Mouse (Mus musculus) frontal cortex, adult 2 months (tissue): ENCODE measurements around the gene Tex48. TPM values are rescaled to one million over a fixed set of nuclear protein-coding genes. Genes with fewer than 3 reads are reported as not detected.

ENCODE experiments used
- DNase-seq, 2 experiments: peaks; one replicate each; pipeline ENCODE4 v3.0.0; 2022; ENCODE audit warnings: low spot score in 1 of 2; ENCODE audit errors: extremely low spot score in 1 of 2
- polyA plus RNA-seq: library from polyadenylated mRNA; depleted of rRNA; stranded (reverse); fragments of >200 nt; gene quantifications from 2 replicates; pipeline ENCODE4 v1.2.3, GENCODE M21; 2012

Tex48 gene
- polyA plus RNA-seq, 1 experiment, result not detected

DNA sequence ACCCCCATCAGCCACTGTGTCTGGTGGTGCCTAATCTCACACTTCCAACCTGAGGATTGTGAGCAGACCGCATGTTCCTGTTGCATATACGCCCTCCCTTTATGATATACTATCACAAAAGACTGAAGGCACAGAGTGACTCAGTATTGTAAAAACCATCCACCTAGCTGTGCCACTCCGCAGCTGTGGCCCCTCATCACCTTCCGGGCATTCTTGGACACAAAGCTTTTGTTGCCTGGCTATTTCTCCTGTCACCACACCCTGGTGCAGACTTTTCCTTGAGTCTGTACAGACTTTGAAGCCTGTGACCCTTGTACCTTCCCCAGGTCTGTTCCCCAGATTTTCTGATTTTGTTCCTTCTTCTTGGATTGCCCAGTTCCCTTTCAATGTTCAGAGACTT, 26.2 kb downstream of the Tex48 start:
- DNase-seq, result no peak

DNA sequence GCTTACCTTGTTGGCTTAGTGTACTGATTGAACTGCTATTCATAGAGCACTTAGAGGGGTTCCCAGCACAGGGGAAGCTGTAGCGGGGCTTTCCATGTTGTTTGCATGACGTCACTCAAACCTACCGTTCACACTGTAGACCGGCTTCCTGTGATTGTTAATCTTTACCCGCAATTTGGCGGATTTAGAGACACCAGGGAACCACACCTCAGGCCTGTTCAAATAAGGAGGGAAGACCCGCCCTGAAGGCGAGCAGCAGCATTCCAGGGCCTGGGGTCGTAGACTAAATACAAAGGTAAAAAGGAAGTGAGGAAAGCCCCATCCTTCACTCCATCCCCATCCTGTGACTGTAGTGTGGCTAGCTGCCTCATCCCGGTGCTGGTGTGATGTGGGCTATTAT, 27.0 kb downstream of the Tex48 start:
- DNase-seq, result no peak

DNA sequence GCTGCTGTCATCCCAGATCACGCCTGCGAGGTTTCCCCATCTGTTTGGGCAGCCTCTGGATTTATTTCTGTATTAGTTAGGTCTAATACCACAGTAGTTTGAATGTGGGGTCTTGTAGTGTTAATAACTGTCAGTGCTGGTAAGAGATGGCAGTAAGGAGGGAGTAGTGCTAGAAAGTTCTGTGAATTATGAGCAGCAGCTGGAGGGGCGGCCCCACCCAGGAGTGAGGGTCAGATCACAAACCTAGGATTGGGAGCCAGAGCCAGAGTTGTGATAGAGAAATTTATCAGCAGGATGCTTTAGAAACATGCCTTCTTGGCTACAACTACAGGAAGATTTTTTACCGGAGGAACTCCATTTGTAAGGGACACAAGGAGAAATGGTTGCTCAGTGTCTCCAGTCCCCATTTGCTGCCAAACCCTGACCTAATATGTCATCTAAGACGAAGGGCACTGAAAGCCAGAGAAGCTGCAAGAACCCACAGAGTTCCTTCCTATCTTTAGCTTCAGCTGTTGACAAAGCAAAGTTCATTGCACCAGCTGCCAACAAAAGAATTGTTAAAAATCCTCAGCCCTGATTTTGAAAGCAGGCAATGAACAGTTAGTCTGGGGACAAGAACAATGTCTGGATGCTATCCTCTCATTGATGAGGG, 27.6 kb downstream of the Tex48 start:
- DNase-seq, result no peak

DNA sequence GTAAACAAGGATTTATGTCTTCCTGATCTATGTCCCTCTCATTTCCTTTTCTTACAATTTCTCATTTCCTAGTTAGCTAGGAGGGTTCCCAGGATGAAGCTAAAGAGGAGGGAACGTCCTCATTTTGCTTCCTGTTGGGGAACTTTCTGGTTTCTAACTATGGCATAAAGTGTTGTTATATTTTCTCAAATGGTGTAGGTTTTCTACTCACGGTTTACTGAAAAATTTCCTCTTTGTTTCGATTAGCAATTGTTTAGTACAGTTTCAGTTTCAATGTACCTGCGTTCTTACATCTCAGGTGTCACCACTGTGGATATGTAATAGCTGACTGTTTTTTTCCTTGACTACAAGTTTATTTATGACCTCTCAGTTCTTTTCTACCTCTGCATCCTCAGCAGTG, 31.7 kb downstream of the Tex48 start:
- no peak for DNase-seq

DNA sequence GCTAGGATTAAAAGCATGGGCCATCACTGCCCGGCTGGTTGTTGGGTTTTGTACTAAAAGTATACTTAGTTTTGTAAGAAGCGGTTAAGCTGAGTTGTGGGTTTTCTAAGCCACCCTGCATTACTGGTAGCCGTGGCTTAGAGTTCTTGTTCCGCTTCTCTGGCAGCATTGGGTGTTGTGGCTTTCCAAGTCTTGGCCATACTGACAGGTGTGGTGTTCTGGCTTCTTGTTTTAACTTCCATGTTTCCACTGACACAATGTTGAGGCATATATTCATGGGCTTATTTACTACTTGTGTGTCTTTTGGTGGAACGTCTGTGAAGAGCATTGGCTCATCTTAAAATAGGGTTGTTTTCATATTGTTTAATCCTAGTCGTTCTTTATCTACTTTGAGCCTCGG, 32.2 kb downstream of the Tex48 start:
- no peak for DNase-seq

DNA sequence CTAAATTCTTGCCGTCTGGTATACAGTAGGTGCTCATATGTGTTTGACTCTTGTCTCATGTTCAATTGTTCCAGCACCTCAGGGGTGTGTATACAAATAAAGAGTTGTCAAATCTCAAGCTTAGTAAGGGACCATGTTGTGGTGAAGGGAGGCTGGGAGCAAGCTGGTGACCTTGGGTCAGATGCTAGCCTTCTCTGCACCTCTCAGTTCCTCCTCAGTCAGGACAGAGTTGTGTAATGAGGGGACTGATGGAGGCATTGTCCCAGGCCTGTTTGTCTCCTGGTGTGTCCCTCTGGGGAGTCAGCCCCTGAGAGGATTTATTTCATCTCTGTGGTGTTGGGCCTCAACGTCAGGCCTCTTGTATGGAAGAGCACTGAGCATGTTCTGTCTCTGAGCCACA, 36.0 kb downstream of the Tex48 start:
- no peak for DNase-seq

DNA sequence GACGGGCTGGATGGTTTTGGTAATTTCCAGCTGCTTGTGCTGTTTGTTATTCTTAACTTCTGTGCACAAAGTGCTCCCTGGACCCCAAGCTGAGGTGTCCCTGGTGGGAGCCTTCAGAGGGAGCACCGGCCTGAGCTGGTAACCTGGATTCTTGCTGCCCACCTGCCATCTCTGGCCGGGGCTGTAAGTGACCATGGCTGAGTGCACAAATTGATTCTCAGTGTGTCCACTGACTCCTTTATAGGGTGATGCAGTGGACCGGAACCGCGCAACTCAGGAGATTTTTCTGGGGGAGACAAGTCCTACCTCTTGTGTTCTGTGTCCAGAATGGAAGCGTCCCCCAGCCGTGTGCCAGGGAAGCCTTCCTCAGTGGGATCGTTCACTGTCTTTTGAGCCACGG, 37.0 kb downstream of the Tex48 start:
- DNase-seq, result no peak

DNA sequence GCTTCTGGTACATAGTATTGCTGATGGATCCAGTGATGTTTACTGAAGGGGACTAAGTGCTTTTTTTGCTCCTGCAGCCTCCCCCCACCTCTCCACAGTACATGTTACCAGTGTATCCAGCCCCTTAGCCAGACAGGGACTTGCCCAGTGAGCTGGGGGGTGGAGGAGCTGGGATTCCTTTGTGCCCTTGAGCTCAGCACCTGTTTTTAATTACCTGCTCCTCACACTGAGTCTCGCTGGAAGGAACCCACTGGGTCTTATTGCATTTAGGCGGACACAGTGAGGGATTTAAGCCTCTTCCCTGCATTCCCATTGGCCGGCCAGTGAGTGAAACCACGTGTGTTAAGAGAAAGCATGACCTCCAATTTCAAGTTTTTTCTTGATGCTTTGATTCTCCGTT, 39.6 kb downstream of the Tex48 start:
- no peak for DNase-seq

DNA sequence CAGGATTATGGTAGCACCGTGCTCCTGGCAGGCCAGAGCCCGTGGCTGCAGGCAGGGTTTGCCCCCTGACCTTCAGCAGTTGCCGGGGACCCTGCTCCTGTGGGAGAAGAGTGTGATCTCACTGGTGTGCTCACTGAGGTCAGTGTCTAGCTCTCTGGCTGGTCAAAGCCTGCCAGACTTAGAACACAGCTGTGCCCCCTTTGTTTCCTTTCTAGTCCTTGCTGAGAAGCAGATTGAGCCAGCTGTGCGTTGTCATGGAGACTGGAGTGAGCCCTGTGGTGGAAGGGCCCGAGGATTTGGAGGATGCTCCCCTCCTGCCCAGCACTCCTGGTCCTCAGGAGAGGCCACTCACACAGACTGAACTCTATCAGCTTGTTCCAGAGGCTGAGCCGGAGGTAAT, 42.1 kb downstream of the Tex48 start:
- DNase-seq, result no peak

DNA sequence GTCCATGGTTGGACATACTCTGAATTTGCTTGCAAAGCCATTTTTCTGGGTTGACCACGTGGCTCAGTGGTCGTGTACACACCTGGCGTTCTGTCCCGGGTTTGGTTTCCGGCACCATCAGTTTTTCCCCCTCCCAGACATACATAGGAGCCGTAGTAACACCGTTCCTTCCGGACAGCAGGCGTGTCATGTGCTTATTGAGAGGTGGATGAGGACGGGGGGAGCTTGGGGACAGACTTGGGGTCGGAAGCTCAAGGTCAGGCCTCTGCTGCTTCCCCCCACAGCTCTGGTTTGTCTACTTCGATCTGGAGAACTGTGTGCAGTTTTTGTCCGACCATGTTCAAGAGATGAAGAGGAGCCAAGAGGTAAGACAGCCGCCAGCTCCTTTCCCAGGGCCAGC, 42.6 kb downstream of the Tex48 start:
- DNase-seq, result no peak

DNA sequence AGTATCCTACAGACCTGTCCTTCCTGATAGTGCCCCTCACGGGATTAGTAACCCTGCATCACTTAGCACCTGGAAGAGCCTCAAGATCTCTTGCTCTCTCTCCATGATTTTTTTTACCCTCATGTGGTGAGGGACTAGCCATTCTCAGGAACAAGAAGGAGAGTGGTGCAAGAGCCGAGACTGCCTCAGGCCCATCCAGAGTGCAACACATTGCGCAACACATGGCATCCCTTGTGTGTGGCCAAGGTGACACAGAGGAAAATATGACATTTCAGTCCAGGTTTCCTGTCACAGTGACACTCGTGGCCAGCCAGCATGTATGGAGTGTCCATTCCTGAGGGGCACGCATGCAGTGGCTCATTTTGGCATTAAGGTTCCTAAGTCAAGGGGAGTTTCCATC, 49.6 kb downstream of the Tex48 start:
- DNase-seq, result no peak

DNA sequence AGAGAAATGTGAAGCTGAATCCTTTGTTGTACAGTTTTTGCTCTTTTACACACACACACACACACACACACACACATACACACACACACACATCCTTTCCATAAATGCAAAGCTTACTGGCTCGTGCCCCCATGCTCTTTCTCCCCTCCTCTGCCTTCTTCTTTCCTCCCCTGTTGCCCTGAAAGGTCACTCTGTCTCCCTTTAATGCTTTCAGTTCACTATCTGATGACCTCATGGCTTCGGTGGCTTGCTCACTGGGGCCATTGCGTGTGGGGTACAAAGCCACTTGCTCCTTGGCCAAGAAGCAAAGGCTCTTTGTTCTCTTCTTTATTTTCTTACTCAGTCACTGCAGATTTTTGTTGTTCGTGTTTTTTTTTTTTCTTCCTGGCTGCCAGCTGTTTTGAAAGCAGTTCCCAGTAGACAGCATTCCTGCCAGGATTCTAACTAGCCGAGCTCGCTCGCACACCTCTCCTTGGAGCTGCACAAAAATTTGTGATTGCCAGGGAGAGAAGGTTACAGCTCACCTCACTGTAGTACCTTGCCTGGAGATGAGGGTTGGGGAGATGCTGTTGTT, 51.9 kb downstream of the Tex48 start:
- DNase-seq, result no peak

DNA sequence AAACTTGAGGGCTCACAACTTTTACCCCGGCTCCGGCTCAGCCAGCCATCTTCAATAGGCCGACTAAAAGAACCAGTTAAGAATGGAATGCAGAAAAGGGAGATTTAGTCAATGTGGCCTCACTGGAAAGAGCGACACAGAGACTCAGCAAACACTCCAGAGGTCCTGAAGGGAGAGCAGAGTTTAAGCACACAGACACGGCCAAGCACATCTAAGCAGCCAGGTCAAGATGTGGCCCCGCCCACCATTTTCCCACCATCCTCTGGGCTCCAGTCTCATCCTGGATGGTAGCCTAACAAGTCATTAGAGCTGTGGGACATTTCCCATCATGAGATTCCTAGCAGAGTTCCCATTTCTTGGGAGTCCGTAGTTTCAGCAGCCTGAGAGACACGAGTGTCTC, 52.9 kb downstream of the Tex48 start:
- DNase-seq, result no peak

DNA sequence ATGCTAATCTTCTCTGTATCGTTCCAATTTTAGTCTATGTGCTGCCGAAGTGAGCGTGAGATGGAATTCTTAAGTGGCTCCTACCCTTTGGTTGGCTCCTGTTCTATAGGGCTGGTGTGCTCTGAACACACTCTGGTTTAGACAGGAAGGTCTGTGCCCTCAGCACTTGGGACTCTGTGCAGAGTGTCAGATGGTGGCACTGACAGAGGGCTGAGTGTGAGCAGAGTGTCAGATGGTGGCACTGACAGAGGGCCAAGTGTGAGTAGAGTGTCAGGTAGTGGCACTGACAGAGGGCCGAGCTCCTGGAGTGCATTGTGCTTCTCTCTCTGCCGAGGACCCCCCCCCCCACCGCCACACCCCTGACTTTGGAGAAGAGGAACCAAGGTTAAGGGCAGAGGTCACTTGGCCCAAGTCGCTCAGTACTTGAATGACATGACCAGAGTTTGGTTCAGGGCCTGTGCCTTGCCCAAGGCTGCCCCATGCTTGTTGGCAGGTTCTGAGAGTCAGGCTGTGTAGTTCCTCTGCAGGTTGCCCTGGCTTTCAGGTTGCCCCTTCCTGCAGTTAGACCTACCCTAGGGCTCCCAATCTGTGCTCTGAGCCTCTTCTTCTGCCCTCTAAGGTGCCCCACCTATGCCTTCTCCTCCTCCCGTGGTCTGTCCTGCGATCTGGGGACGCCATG, 54.4 kb downstream of the Tex48 start:
- no peak for DNase-seq

DNA sequence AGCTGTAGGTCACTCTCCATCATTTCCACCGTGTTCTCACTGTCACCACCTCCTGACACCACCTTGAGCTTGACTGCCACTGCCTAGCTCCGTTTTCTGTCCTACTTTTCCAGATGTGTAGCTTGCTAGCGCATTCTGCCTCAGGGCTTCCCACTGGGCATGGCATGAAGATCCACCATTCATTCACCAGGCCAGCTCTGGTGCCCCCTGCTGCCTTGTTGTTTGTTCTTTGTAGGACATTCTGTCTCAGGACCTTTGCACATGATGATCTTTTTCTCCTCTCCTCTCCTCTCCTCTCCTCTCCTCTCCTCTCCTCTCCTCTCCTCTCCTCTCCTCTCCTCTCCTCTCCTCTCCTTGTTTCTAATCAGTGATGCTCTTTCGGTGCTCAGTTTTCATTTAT, 59.5 kb downstream of the Tex48 start:
- no peak for DNase-seq

DNA sequence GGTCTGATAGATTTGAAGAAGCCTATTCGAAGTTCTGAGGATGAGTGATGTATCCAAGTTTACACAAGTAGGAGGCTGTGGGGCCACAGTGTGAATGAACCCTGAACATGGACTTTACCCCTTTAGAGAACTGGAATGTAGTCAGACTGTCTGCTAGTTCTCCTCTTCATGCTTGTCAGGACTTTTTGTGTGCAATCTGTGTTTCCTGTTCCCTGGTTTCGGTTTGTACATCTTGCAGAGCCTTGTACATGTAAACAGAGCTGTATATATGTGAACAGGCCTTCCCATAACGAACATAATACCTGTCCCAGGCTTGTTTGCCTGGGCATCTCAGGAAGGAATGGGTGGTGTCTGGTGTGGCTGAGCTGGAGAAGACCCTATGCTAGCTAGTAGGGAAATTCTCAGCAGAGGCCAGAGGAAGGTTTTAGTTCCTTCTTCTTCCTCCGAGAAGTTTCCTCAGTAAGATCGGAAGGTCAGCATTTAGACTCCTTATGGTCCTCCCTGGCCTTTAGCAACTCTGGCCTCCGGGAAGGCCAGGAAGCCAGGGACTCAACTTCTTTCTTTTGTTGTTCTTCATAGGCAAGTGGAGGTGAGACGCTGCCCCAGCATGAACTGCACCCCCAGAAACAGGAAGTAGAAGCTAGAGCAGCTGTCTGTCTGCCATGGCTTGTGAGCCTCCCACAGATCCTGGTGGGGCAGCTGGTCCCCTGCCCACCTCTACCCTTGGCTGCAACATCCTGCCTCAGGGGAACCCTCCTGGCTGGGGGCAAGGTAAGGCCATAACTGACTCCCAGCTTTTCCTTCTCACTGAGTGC, 60.2 kb downstream of the Tex48 start:
- no peak for DNase-seq

DNA sequence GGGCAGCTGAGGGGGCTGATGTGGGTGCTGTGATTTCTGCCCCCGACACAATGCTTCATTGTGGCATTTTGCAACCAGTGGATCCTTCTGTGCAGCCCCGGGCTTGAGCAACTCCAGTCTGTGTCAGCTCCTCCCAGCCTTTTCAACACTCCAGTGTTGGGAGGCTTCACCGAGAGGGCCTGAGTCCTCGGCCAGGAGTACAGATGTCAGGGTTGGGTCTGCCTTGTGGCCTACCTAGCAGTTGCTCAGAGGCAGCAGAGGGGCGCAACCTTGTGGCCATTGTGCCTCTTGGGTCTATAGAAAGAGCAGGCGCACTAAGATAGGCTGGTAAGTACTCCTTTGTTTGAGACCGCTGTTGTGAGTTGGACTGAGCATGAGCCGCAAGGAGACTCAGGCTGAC, 62.1 kb downstream of the Tex48 start:
- no peak for DNase-seq

DNA sequence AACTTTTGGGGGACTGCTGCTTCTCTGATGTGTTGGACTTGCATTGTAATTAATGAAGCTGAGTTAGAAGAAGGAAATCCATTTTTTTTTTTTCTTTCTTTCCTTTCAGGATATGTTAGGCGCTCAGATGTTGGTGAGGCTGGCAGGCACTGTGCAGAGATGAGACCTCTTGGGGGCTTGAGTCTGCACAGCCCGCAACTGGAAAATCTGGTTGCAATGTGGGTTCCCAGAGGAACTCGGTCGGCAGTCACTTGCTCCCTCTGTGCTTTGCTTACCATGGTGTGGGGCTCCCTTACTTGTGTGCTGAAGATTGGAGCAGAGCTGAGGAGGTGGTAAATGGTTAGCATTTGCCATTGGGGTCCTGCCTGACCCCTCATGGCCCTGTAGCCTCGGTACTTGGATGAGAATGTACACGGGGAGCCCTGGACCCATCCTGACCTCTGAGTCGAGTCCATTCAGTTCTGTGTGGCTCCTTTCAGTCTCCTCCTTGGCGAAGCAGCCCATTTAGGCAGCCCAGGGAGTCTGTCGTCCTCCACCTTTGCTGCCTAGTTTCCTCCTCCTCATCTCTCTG, 63.0 kb downstream of the Tex48 start:
- no peak for DNase-seq

DNA sequence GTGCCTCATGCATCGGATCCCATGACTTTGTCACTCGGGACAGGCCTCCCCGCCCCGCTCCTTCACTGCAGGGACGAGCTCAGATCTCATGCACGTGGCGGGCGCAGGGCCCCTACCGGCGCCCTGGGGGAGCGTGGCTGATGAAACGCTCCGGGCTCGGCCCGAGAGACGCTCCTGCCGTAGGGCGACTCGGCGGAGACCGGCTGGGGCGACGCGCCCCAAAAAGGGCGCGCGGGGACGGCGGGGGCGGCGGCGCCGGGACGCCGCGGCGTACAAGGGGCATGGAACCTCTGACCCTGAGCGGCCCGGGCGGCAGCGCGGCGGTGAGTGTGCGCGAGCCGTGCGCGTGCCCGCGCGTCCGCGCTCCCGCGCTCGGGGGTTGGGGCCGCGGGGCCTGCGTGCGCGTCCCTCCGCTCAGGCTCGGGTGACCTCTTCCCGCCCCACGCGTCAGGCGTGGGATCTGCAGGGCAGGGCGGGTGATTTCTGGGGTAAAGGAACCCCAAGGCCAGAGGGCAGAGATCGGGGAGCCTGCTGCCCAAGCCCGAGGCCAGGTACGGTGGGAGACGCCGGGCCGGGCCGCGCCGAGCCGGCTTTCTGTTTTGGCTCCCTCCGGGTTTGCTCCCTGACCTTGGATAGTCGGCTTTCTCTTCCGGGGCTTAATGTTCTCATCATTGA, 63.7 kb downstream of the Tex48 start, which contains the start of gene Tmem268:
Gene Tmem268, plus strand, starts transcription at position 375 of the 675 bp plus-strand sequence.
- DNase-seq, result peak in 1 of 2 experiments; percentile 66
